Mouse (Mus musculus): ENCODE results near the gene Aip. TPM values are rescaled to one million over a fixed set of nuclear protein-coding genes. Genes with fewer than 3 reads are reported as not detected.
A peak's percentile ranks its signal among the peaks of the same experiment; 100 is the strongest.

Gene Aip
- polyA plus RNA-seq, 1 experiment from 2014 or later, result 104 TPM

- no peaks in the 10 kb centered on the region for H3K27me3 ChIP-seq
- H3K36me3 ChIP-seq, result peaks cover 37% of the 10 kb centered on the region
- peak within 1 kb of the TSS; percentile 70 for H3K9ac ChIP-seq
- H3K4me2 ChIP-seq, result peak within 1 kb of the TSS; percentile 88
- peak; percentile 82 for ATAC-seq (ENCODE audit: borderline replicate concordance, extremely low read depth, low FRiP score, low TSS enrichment)
- 5% methylated on average over 42 of the region's 42 CpGs for WGBS
- H3K4me3 ChIP-seq, result peak within 1 kb of the TSS; percentile 72
- H3K4me1 ChIP-seq, result peaks cover 18% of the 10 kb centered on the region
- peak within 1 kb of the TSS; percentile 55 for H3K27ac ChIP-seq
- H3K9me3 ChIP-seq, result no peaks in the 10 kb centered on the region
These were observed 37.2 kb upstream of the Aip start, which contains the start of gene Rps6kb2 for GRCm38 (mm10) chr19:4162646-4163542. TSS of gene Rps6kb2 (minus strand) at chr19:4163354.

GRCm38 (mm10) chr19:4159049-4159448 is 33.4 kb upstream of the Aip start:
- no peak for ATAC-seq (ENCODE audit: borderline replicate concordance, extremely low read depth, low FRiP score, low TSS enrichment)
- H3K4me3 ChIP-seq, result no peak overlapping the region
- 94% methylated on average over 8 of the region's 8 CpGs for WGBS
- H3K36me3 ChIP-seq, result peaks cover 50% of the 10 kb centered on the region
- no peak overlapping the region for H3K27ac ChIP-seq
- H3K9ac ChIP-seq, result no peak overlapping the region
- H3K4me1 ChIP-seq, result peaks cover 18% of the 10 kb centered on the region
- no peaks in the 10 kb centered on the region for H3K27me3 ChIP-seq
- no peak overlapping the region for H3K4me2 ChIP-seq
- no peaks in the 10 kb centered on the region for H3K9me3 ChIP-seq

- H3K9me3 ChIP-seq, result no peaks in the 10 kb centered on the region
- no peak for ATAC-seq (ENCODE audit: borderline replicate concordance, extremely low read depth, low FRiP score, low TSS enrichment)
- no peak overlapping the region for H3K9ac ChIP-seq
- no peak overlapping the region for H3K4me2 ChIP-seq
- H3K4me1 ChIP-seq, result peaks cover 1% of the 10 kb centered on the region; the same call in 1 of the 2 replicates
- no peak overlapping the region for H3K4me3 ChIP-seq
- peaks cover 56% of the 10 kb centered on the region for H3K36me3 ChIP-seq
- no peak overlapping the region for H3K27ac ChIP-seq
- WGBS, result 86% methylated on average over 12 of the region's 12 CpGs
- no peaks in the 10 kb centered on the region for H3K27me3 ChIP-seq
These were observed 31.1 kb upstream of the Aip start for GRCm38 (mm10) chr19:4156771-4157170.

DNA sequence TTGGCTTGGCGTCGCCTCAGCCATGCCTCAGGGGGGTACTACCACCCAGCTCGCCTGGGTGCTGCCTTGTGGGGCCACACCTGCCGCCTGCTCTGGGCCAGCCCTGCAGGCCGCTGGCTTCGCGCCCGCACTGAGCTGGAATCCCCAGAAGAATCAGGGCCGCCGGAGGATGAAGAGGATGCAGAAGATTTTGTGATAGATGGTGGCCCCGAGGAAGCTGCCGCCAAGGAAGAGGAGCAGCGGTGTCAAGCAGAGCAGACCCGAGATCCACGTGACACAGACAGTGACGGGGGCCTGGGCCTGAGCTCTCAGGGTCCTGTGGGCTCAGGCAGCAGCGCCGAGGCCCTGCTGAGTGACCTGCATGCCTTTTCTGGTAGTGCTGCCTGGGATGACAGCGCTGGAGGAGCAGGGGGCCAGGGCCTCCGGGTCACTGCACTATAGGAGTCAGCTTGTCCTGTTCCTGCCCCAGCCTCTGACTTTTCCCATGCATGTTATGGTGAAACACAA is 30.5 kb upstream of the Aip start:
- Histone ChIP-seq H3K4me2 (no peak overlapping the region), H3K36me3 (peaks cover 53% of the 10 kb centered on the region), H3K27ac (no peak overlapping the region), H3K4me3 (no peak overlapping the region), H3K9ac (no peak overlapping the region), H3K4me1 (no peaks in the 10 kb centered on the region), H3K9me3 (no peaks in the 10 kb centered on the region), H3K27me3 (no peaks in the 10 kb centered on the region)
- no peak for ATAC-seq (ENCODE audit: borderline replicate concordance, extremely low read depth, low FRiP score, low TSS enrichment)
- WGBS, result 75% methylated on average over 20 of the region's 20 CpGs

GRCm38 (mm10) chr19:4155223-4156072 is 29.8 kb upstream of the Aip start:
- no peaks in the 10 kb centered on the region for H3K9me3 ChIP-seq
- no peak overlapping the region for H3K27ac ChIP-seq
- peaks cover 50% of the 10 kb centered on the region for H3K36me3 ChIP-seq
- H3K27me3 ChIP-seq, result no peaks in the 10 kb centered on the region
- ATAC-seq (ENCODE audit: borderline replicate concordance, extremely low read depth, low FRiP score, low TSS enrichment), result no peak
- no peak overlapping the region for H3K4me3 ChIP-seq
- H3K4me2 ChIP-seq, result no peak overlapping the region
- H3K4me1 ChIP-seq, result no peaks in the 10 kb centered on the region
- 75% methylated on average over 6 of the region's 6 CpGs for WGBS
- no peak overlapping the region for H3K9ac ChIP-seq

GRCm38 (mm10) chr19:4154437-4155222 is 29.0 kb upstream of the Aip start:
- Histone ChIP-seq H3K27ac (no peak overlapping the region), H3K27me3 (no peaks in the 10 kb centered on the region), H3K9ac (no peak overlapping the region), H3K4me3 (no peak overlapping the region), H3K4me1 (peaks cover 2% of the 10 kb centered on the region), H3K36me3 (peaks cover 45% of the 10 kb centered on the region), H3K4me2 (no peak overlapping the region), H3K9me3 (no peaks in the 10 kb centered on the region)
- ATAC-seq (ENCODE audit: borderline replicate concordance, extremely low read depth, low FRiP score, low TSS enrichment), result no peak
- WGBS, result 71% methylated on average over 13 of the region's 13 CpGs

DNA sequence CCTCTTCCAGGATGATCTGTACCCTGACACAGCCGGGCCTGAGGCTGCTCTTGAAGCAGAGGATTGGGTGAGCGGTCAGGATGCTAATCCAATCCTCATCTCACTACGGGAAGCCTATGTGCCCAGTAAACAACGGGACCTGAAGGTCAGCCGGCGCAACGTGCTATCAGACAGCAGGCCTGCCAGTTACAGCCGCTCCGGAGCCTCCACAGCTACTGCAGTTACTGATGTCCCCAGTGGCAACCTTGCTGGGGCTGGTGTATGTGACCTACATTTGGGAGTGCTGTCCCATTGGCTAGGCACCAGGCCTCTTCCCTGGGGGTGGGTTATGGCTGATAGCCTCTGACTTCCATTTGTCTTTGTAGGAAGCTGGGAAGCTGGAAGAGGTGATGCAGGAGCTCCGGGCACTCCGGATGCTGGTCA is 27.6 kb upstream of the Aip start, which contains the start of gene Ptprcap:
Gene Ptprcap, plus strand, starts transcription at position 373 of the 423 bp plus-strand sequence.
- Histone ChIP-seq H3K9ac (no peak within 1 kb of the TSS), H3K36me3 (peaks cover 31% of the 10 kb centered on the region), H3K27me3 (no peaks in the 10 kb centered on the region), H3K9me3 (no peaks in the 10 kb centered on the region), H3K4me1 (peaks cover 10% of the 10 kb centered on the region), H3K27ac (no peak within 1 kb of the TSS), H3K4me3 (no peak within 1 kb of the TSS), H3K4me2 (no peak within 1 kb of the TSS)
- WGBS, result 55% methylated on average over 11 of the region's 11 CpGs
- no peak for ATAC-seq (ENCODE audit: borderline replicate concordance, extremely low read depth, low FRiP score, low TSS enrichment)

GRCm38 (mm10) chr19:4152445-4153231 is 27.0 kb upstream of the Aip start:
- WGBS, result 82% methylated on average over 8 of the region's 8 CpGs
- Histone ChIP-seq H3K4me2 (no peak overlapping the region), H3K4me1 (peaks cover 16% of the 10 kb centered on the region), H3K36me3 (peaks cover 25% of the 10 kb centered on the region), H3K27me3 (no peaks in the 10 kb centered on the region), H3K9me3 (no peaks in the 10 kb centered on the region), H3K4me3 (no peak overlapping the region), H3K27ac (no peak overlapping the region), H3K9ac (no peak overlapping the region)
- ATAC-seq (ENCODE audit: borderline replicate concordance, extremely low read depth, low FRiP score, low TSS enrichment), result no peak

- ATAC-seq (ENCODE audit: borderline replicate concordance, extremely low read depth, low FRiP score, low TSS enrichment), result no peak
- Histone ChIP-seq H3K4me1 (peaks cover 16% of the 10 kb centered on the region), H3K27ac (no peak overlapping the region), H3K9me3 (no peaks in the 10 kb centered on the region), H3K4me2 (no peak overlapping the region), H3K9ac (no peak overlapping the region), H3K27me3 (no peaks in the 10 kb centered on the region), H3K36me3 (peaks cover 18% of the 10 kb centered on the region), H3K4me3 (no peak overlapping the region)
- WGBS, result 89% methylated on average over 5 of the region's 5 CpGs
These were observed 26.2 kb upstream of the Aip start for GRCm38 (mm10) chr19:4151898-4152297.

DNA sequence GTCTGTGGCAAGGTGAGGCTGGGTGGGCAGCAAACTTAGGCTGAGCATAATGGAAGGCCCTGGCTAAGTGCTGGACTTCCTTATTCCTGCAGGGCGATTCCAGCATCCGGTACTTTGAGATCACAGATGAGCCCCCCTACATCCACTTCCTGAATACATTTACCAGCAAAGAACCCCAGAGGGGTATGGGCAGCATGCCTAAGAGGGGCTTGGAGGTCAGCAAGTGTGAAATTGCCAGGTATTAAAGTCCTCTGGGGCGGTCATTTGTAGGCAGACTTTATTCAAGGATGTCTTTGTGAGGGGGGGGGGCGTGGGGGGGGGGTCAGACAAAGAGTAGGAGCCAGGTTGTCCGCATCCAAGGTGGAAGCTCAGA is 25.8 kb upstream of the Aip start:
- H3K27ac ChIP-seq, result no peak overlapping the region
- no peaks in the 10 kb centered on the region for H3K27me3 ChIP-seq
- H3K4me3 ChIP-seq, result no peak overlapping the region
- no peaks in the 10 kb centered on the region for H3K9me3 ChIP-seq
- H3K4me2 ChIP-seq, result no peak overlapping the region
- H3K9ac ChIP-seq, result no peak overlapping the region
- 79% methylated on average over 5 of the region's 5 CpGs for WGBS
- peaks cover 14% of the 10 kb centered on the region for H3K36me3 ChIP-seq
- no peak for ATAC-seq (ENCODE audit: borderline replicate concordance, extremely low read depth, low FRiP score, low TSS enrichment)
- H3K4me1 ChIP-seq, result peaks cover 16% of the 10 kb centered on the region

All from lung, embryonic 15.5 days (tissue).